Comparison of ENCODE assay signal across 10 mouse cellular contexts in the genomic region with DNA sequence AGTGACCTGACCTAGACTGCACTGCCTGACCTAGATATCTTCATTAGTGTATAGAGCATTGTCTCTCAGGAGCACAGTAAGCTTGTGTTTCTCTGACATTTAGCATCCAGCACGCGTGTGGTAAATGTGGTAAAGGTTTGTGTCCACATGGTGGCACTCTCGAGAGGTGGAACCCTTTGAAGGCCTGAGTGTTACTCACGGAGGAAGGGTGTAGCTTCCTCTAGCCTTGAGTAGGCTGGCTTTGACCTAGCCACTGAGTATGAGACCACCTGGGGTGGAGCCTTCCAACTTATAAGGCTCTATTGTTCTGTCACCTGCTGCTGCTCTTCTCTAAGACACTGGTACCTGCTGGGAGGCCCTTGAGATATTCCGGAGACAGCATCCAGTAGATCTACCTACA. TPM values are rescaled to one million over a fixed set of nuclear protein-coding genes. Genes with fewer than 3 reads are reported as not detected.
DNase-seq lines count a peak whose midpoint lies in the region; ATAC-seq and TF ChIP-seq lines count a peak whose summit lies in the region.
"Had no signal": no experiment of that assay in that cellular context is flagged by ENCODE, and none has a peak within 500 bp of the region (broad histone marks: within the 10 kb centered on the region; RNA-seq: fewer than 3 reads in every experiment).

No protein-coding gene starts in this region.

- peak; percentile 77 for TF ChIP-seq CTCF in layer of hippocampus, adult 2 months (conservative IDR thresholded peaks at IDR 0.05)
- TF ChIP-seq CTCF in liver, embryonic 14.5 days (IDR thresholded peaks at IDR 0.05; ENCODE audit: low read depth): peak; percentile 85

- H3K4me1 ChIP-seq in embryonic facial prominence, embryonic 14.5 days (ENCODE audit: control insufficient read depth, insufficient read depth, low read length): no peaks in the 10 kb centered on the region
- H3K4me1 ChIP-seq in intestine, embryonic 16.5 days (ENCODE audit: control insufficient read depth, insufficient read depth, low read length): 0 out of 2 replicates have a peak, but pooled peaks cover 5% of the 10 kb centered on the region
- peaks cover 7 to 9% of the 10 kb centered on the region in 2 experiments; a peak in 3 of 4 replicates for H3K4me1 ChIP-seq in liver, embryonic 14.5 days (replicated peaks; ENCODE audit: control insufficient read depth in 2 of 2, insufficient read depth in 2 of 2, low read length in 1 of 2)
- no peaks in the 10 kb centered on the region; the same call in 1 of the 2 replicates for H3K4me1 ChIP-seq in forebrain, embryonic 11.5 days (replicated peaks; ENCODE audit: control insufficient read depth, insufficient read depth, low read length)
- H3K4me1 ChIP-seq: embryonic facial prominence, embryonic 12.5 days had no signal

- H3K27me3 ChIP-seq in embryonic facial prominence, embryonic 14.5 days (replicated peaks; ENCODE audit: control insufficient read depth, insufficient read depth, low read length): no peaks in the 10 kb centered on the region
- no peaks in the 10 kb centered on the region for H3K27me3 ChIP-seq in intestine, embryonic 16.5 days (replicated peaks; ENCODE audit: control insufficient read depth, insufficient read depth, low read length)
- no peaks in the 10 kb centered on the region for H3K27me3 ChIP-seq in liver, embryonic 14.5 days (ENCODE audit: control insufficient read depth, insufficient read depth, low read length)
- H3K27me3 ChIP-seq in forebrain, embryonic 11.5 days (ENCODE audit: control insufficient read depth, insufficient read depth, low read length): peaks cover 2% of the 10 kb centered on the region; the same call in 1 of the 2 replicates

- 20% methylated on average over 5 of the region's 5 CpGs for WGBS in embryonic facial prominence, embryonic 14.5 days
- 22% methylated on average over 5 of the region's 5 CpGs for WGBS in intestine, embryonic 16.5 days
- 18% methylated on average over 5 of the region's 5 CpGs for WGBS in liver, embryonic 14.5 days (ENCODE audit: insufficient replicate concordance)
- WGBS in forebrain, embryonic 11.5 days: 15% methylated on average over 5 of the region's 5 CpGs

- no peak overlapping the region for H3K27ac ChIP-seq in layer of hippocampus, adult 2 months
- H3K27ac ChIP-seq in embryonic facial prominence, embryonic 14.5 days (replicated peaks; ENCODE audit: low read depth, low read length): no peak overlapping the region
- H3K27ac ChIP-seq in intestine, embryonic 16.5 days (ENCODE audit: low read length): no peak overlapping the region
- H3K27ac ChIP-seq in liver, embryonic 14.5 days: no peak overlapping the region
- H3K27ac ChIP-seq in forebrain, embryonic 11.5 days (ENCODE audit: low read depth, low read length): no peak overlapping the region
- H3K27ac ChIP-seq: embryonic facial prominence, embryonic 12.5 days had no signal

- no peak overlapping the region for H3K9ac ChIP-seq in embryonic facial prominence, embryonic 14.5 days (ENCODE audit: low read depth, low read length)
- 0 out of 2 replicates have a peak overlapping the region, but pooled peaks have one; percentile 17 for H3K9ac ChIP-seq in intestine, embryonic 16.5 days (ENCODE audit: low read depth, low read length)
- no peak overlapping the region for H3K9ac ChIP-seq in liver, embryonic 14.5 days (replicated peaks)
- H3K9ac ChIP-seq in forebrain, embryonic 11.5 days (ENCODE audit: low read length): no peak overlapping the region
- H3K9ac ChIP-seq: embryonic facial prominence, embryonic 12.5 days had no signal

- no peak overlapping the region for H3K4me3 ChIP-seq in layer of hippocampus, adult 2 months
- H3K4me3 ChIP-seq in embryonic facial prominence, embryonic 14.5 days (ENCODE audit: low read depth, low read length): no peak overlapping the region
- no peak overlapping the region for H3K4me3 ChIP-seq in intestine, embryonic 16.5 days (ENCODE audit: low read length)
- no peak overlapping the region for H3K4me3 ChIP-seq in liver, embryonic 14.5 days (ENCODE audit: insufficient read depth in 1 of 2, low read depth in 2 of 2, low read length in 2 of 2)
- H3K4me3 ChIP-seq in forebrain, embryonic 11.5 days (ENCODE audit: low read depth, low read length): no peak overlapping the region
- H3K4me3 ChIP-seq: embryonic facial prominence, embryonic 12.5 days had no signal

- ATAC-seq in embryonic facial prominence, embryonic 14.5 days (ENCODE audit: low read depth): no peak
- peak; percentile 35; the same call in 1 of the 2 replicates for ATAC-seq in intestine, embryonic 16.5 days
- ATAC-seq in liver, embryonic 14.5 days (ENCODE audit: insufficient read depth): peak; percentile 34; the same call in 1 of the 2 replicates
- no peak for ATAC-seq in forebrain, embryonic 11.5 days (replicated peaks; ENCODE audit: low FRiP score)

- DNase-seq in layer of hippocampus, adult 2 months (ENCODE audit: low spot score in 2 of 2): peak in 1 of 2 experiments; percentile 37
- DNase-seq in layer of hippocampus, adult 9-10 months (ENCODE audit: low spot score): no peak
- peak; percentile 99 for DNase-seq in R1 (ENCODE audit: low read depth, low spot score)
- peak; percentile 58 for DNase-seq in embryonic facial prominence, embryonic 14.5 days (ENCODE audit: low spot score)
- DNase-seq in liver, embryonic 14.5 days (ENCODE audit: low read depth in 3 of 3, low spot score in 3 of 3): peak in 2 of 3 experiments; percentile 45 to 62
- peak; percentile 43 to 57 for DNase-seq in right cerebral cortex, postnatal 10 days (ENCODE audit: low spot score in 2 of 2)
- no peak for DNase-seq in forebrain, embryonic 11.5 days (ENCODE audit: low spot score)

- H3K9me3 ChIP-seq in embryonic facial prominence, embryonic 14.5 days (ENCODE audit: control insufficient read depth, low read length): no peaks in the 10 kb centered on the region
- H3K9me3 ChIP-seq in intestine, embryonic 16.5 days (ENCODE audit: control insufficient read depth, low read length): no peaks in the 10 kb centered on the region
- H3K9me3 ChIP-seq in liver, embryonic 14.5 days (ENCODE audit: control insufficient read depth, low read length): no peaks in the 10 kb centered on the region
- no peaks in the 10 kb centered on the region for H3K9me3 ChIP-seq in forebrain, embryonic 11.5 days (ENCODE audit: control insufficient read depth, low read length)
- H3K9me3 ChIP-seq: embryonic facial prominence, embryonic 12.5 days had no signal

- no peak for TF ChIP-seq EP300 in liver, embryonic 14.5 days (IDR thresholded peaks at IDR 0.05; ENCODE audit: low read depth)

- H3K4me2 ChIP-seq in embryonic facial prominence, embryonic 14.5 days (ENCODE audit: low read depth, low read length): no peak overlapping the region
- H3K4me2 ChIP-seq in intestine, embryonic 16.5 days (ENCODE audit: low read depth, low read length): no peak overlapping the region
- no peak overlapping the region for H3K4me2 ChIP-seq in liver, embryonic 14.5 days (ENCODE audit: low read depth)
- H3K4me2 ChIP-seq in forebrain, embryonic 11.5 days (ENCODE audit: low read depth, low read length, severe bottlenecking): no peak overlapping the region
- H3K4me2 ChIP-seq: embryonic facial prominence, embryonic 12.5 days had no signal

- peaks cover 14% of the 10 kb centered on the region for H3K36me3 ChIP-seq in embryonic facial prominence, embryonic 14.5 days (ENCODE audit: control insufficient read depth, insufficient read depth, low read length)
- peaks cover 2% of the 10 kb centered on the region; the same call in 1 of the 2 replicates for H3K36me3 ChIP-seq in intestine, embryonic 16.5 days (ENCODE audit: control insufficient read depth, insufficient read depth, low read length)
- no peaks in the 10 kb centered on the region for H3K36me3 ChIP-seq in liver, embryonic 14.5 days (replicated peaks; ENCODE audit: control insufficient read depth, insufficient read depth, low read depth)
- no peaks in the 10 kb centered on the region for H3K36me3 ChIP-seq in forebrain, embryonic 11.5 days (ENCODE audit: control insufficient read depth, insufficient read depth, low read length)

RNA-seq across cellular contexts. Expression of gene Trim25, which starts 5.6 kb away (rescaled TPM):
- total RNA-seq in layer of hippocampus, adult 2 months (2021): 1 to 10 TPM; 4.8 to 4.9 TPM
- polyA plus RNA-seq in embryonic facial prominence, embryonic 14.5 days (2014; fragmentation: Nextera tagmentation; extraction: Ambion mirVana): 9.0 and 9.6 TPM in 2 replicates
- polyA plus RNA-seq in intestine, embryonic 16.5 days (2015; fragmentation: Nextera tagmentation; extraction: Ambion mirVana): 27.5 and 27.6 TPM in 2 replicates
- polyA plus RNA-seq in liver, embryonic 14.5 days (2012; rRNA removed): 7.4 and 9.5 TPM in 2 replicates
- polyA plus RNA-seq in liver, embryonic 14.5 days (2014; fragmentation: Nextera tagmentation; extraction: Ambion mirVana): 10.8 and 11.0 TPM in 2 replicates
- polyA plus RNA-seq in forebrain, embryonic 11.5 days (2014; fragmentation: Nextera tagmentation; extraction: Ambion mirVana): 2.1 and 2.6 TPM in 2 replicates

RNA-seq across cellular contexts. Expression of gene Coil, which starts 23.6 kb away (rescaled TPM):
- 10 to 100 TPM; 20.9 to 21.7 TPM for total RNA-seq in layer of hippocampus, adult 2 months (2021)
- 9.4 and 10.0 TPM in 2 replicates for polyA plus RNA-seq in embryonic facial prominence, embryonic 14.5 days (2014; fragmentation: Nextera tagmentation; extraction: Ambion mirVana)
- polyA plus RNA-seq in intestine, embryonic 16.5 days (2015; fragmentation: Nextera tagmentation; extraction: Ambion mirVana): 9.8 and 10.1 TPM in 2 replicates
- 2.7 and 4.0 TPM in 2 replicates for polyA plus RNA-seq in liver, embryonic 14.5 days (2012; rRNA removed)
- polyA plus RNA-seq in liver, embryonic 14.5 days (2014; fragmentation: Nextera tagmentation; extraction: Ambion mirVana): 2.6 and 2.8 TPM in 2 replicates
- polyA plus RNA-seq in forebrain, embryonic 11.5 days (2014; fragmentation: Nextera tagmentation; extraction: Ambion mirVana): 20.4 and 24.5 TPM in 2 replicates

RNA-seq across cellular contexts. Expression of gene Elobl, which starts 26.9 kb away (rescaled TPM):
- not detected for total RNA-seq in layer of hippocampus, adult 2 months (2021)
- polyA plus RNA-seq in embryonic facial prominence, embryonic 14.5 days (2014; fragmentation: Nextera tagmentation; extraction: Ambion mirVana): not detected in 2 replicates
- not detected in 2 replicates for polyA plus RNA-seq in intestine, embryonic 16.5 days (2015; fragmentation: Nextera tagmentation; extraction: Ambion mirVana)
- not detected in 2 replicates for polyA plus RNA-seq in liver, embryonic 14.5 days (2012; rRNA removed)
- not detected in 2 replicates for polyA plus RNA-seq in liver, embryonic 14.5 days (2014; fragmentation: Nextera tagmentation; extraction: Ambion mirVana)
- not detected in 2 replicates for polyA plus RNA-seq in forebrain, embryonic 11.5 days (2014; fragmentation: Nextera tagmentation; extraction: Ambion mirVana)
- total RNA-seq: left cerebral cortex, postnatal 25 days had no signal
- polyA plus RNA-seq: embryonic facial prominence, embryonic 12.5 days had no signal

RNA-seq across cellular contexts. Expression of gene Scpep1, which starts 38.4 kb away (rescaled TPM):
- 10 to 100 TPM; 13.2 to 13.9 TPM for total RNA-seq in layer of hippocampus, adult 2 months (2021)
- 84.5 and 89.0 TPM in 2 replicates for polyA plus RNA-seq in embryonic facial prominence, embryonic 14.5 days (2014; fragmentation: Nextera tagmentation; extraction: Ambion mirVana)
- polyA plus RNA-seq in intestine, embryonic 16.5 days (2015; fragmentation: Nextera tagmentation; extraction: Ambion mirVana): 168 and 189 TPM in 2 replicates
- polyA plus RNA-seq in liver, embryonic 14.5 days (2012; rRNA removed): 11.3 and 15.9 TPM in 2 replicates
- 35.1 and 37.7 TPM in 2 replicates for polyA plus RNA-seq in liver, embryonic 14.5 days (2014; fragmentation: Nextera tagmentation; extraction: Ambion mirVana)
- polyA plus RNA-seq in forebrain, embryonic 11.5 days (2014; fragmentation: Nextera tagmentation; extraction: Ambion mirVana): 63.5 and 67.0 TPM in 2 replicates

Comparison
In these comparisons a context has a peak if more than half of its experiments do, and no peak if none do; other contexts are left out.
1. DNase-seq: peak in R1 (single experiment), embryonic facial prominence, embryonic 14.5 days (single experiment), liver, embryonic 14.5 days (2 of 3) and right cerebral cortex, postnatal 10 days (2 of 2); none in layer of hippocampus, adult 9-10 months (single experiment) and forebrain, embryonic 11.5 days (single experiment).
2. ATAC-seq: peak in intestine, embryonic 16.5 days (single experiment) and liver, embryonic 14.5 days (single experiment); none in embryonic facial prominence, embryonic 14.5 days (single experiment) and forebrain, embryonic 11.5 days (single experiment).